ENCODE assay signal across 9 mouse cellular contexts in the genomic region with DNA sequence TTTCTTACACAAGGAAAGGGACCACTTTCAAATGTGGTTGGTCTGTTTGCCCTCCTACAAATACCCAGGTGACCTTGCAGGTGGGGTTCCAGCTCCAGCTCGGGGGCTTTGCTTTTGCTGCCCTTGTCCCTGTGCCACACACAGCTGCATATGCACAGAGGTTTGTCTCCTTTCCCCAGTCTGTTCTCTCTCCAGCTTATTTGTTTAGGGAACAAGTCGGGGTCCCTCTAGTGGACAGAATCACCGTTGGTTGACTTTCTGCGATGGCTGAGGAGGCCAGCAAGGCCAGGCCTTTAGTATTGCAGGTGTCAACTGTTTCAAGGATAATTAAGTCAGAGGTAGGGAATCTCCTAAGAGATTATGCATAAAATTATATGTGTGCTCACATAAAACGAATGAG. TPM values are rescaled to one million over a fixed set of nuclear protein-coding genes. Genes with fewer than 3 reads are reported as not detected.
DNase-seq lines count a peak whose midpoint lies in the region; ATAC-seq and TF ChIP-seq lines count a peak whose summit lies in the region.
"Had no signal": no experiment of that assay in that cellular context is flagged by ENCODE, and none has a peak within 500 bp of the region (broad histone marks: within the 10 kb centered on the region; RNA-seq: fewer than 3 reads in every experiment).

No protein-coding gene starts in this region.

- H3K36me3 ChIP-seq in forebrain, embryonic 14.5 days (ENCODE audit: control insufficient read depth, insufficient read depth, low read length): peaks cover 9% of the 10 kb centered on the region; the same call in 1 of the 2 replicates
- no peaks in the 10 kb centered on the region; the same call in 1 of the 2 replicates for H3K36me3 ChIP-seq in forebrain, embryonic 11.5 days (ENCODE audit: control insufficient read depth, insufficient read depth, low read length)
- H3K36me3 ChIP-seq in heart, embryonic 10.5 days: peaks cover 14% of the 10 kb centered on the region; the same call in 1 of the 2 replicates
- H3K36me3 ChIP-seq in spleen, adult 2 months (ENCODE audit: control insufficient read depth, insufficient read depth, low read length): no peaks in the 10 kb centered on the region

- no peak for TF ChIP-seq POLR2A in spleen, adult 2 months (IDR thresholded peaks at IDR 0.05; ENCODE audit: low read depth, low read length)

- no peak overlapping the region for H3K4me3 ChIP-seq in forebrain, embryonic 14.5 days (ENCODE audit: low read depth, low read length)
- no peak overlapping the region for H3K4me3 ChIP-seq in forebrain, embryonic 11.5 days (ENCODE audit: low read depth, low read length)
- H3K4me3 ChIP-seq in heart, embryonic 10.5 days: no peak overlapping the region
- no peak overlapping the region for H3K4me3 ChIP-seq in spleen, adult 2 months (ENCODE audit: extremely low read depth, insufficient read depth, insufficient read length)
- H3K4me3 ChIP-seq: heart, embryonic 13.5 days had no signal

- ATAC-seq in forebrain, embryonic 14.5 days: no peak
- ATAC-seq in forebrain, embryonic 11.5 days (replicated peaks; ENCODE audit: low FRiP score): no peak

- no peaks in the 10 kb centered on the region for H3K9me3 ChIP-seq in forebrain, embryonic 14.5 days (replicated peaks; ENCODE audit: control insufficient read depth, low read length)
- H3K9me3 ChIP-seq in forebrain, embryonic 11.5 days (ENCODE audit: control insufficient read depth, low read length): no peaks in the 10 kb centered on the region
- no peaks in the 10 kb centered on the region for H3K9me3 ChIP-seq in heart, embryonic 10.5 days
- H3K9me3 ChIP-seq: heart, embryonic 13.5 days had no signal

- no peaks in the 10 kb centered on the region for H3K27me3 ChIP-seq in forebrain, embryonic 14.5 days (replicated peaks; ENCODE audit: control insufficient read depth, insufficient read depth, low read length)
- no peaks in the 10 kb centered on the region for H3K27me3 ChIP-seq in forebrain, embryonic 11.5 days (ENCODE audit: control insufficient read depth, insufficient read depth, low read length)
- no peaks in the 10 kb centered on the region for H3K27me3 ChIP-seq in heart, embryonic 10.5 days (ENCODE audit: insufficient read depth, poor library complexity, severe bottlenecking)
- no peaks in the 10 kb centered on the region for H3K27me3 ChIP-seq in spleen, adult 2 months (ENCODE audit: control insufficient read depth, insufficient read depth, low read length)
- H3K27me3 ChIP-seq: heart, embryonic 13.5 days had no signal

- H3K4me2 ChIP-seq in forebrain, embryonic 14.5 days (ENCODE audit: low read length): no peak overlapping the region
- H3K4me2 ChIP-seq in forebrain, embryonic 11.5 days (ENCODE audit: low read depth, low read length, severe bottlenecking): no peak overlapping the region
- H3K4me2 ChIP-seq: heart, embryonic 13.5 days had no signal

- H3K9ac ChIP-seq in forebrain, embryonic 14.5 days (ENCODE audit: low read length): no peak overlapping the region
- H3K9ac ChIP-seq in forebrain, embryonic 11.5 days (ENCODE audit: low read length): no peak overlapping the region
- H3K9ac ChIP-seq: heart, embryonic 13.5 days had no signal

- H3K4me1 ChIP-seq in forebrain, embryonic 14.5 days (ENCODE audit: control insufficient read depth, insufficient read depth, low read length): no peaks in the 10 kb centered on the region
- no peaks in the 10 kb centered on the region for H3K4me1 ChIP-seq in forebrain, embryonic 11.5 days (replicated peaks; ENCODE audit: control insufficient read depth, insufficient read depth, low read length)
- peaks cover 16% of the 10 kb centered on the region for H3K4me1 ChIP-seq in heart, embryonic 10.5 days
- H3K4me1 ChIP-seq in spleen, adult 2 months (ENCODE audit: control insufficient read depth, insufficient read depth, insufficient read length): no peaks in the 10 kb centered on the region

- H3K27ac ChIP-seq in forebrain, embryonic 14.5 days (ENCODE audit: low read depth, low read length): no peak overlapping the region
- H3K27ac ChIP-seq in forebrain, embryonic 11.5 days (ENCODE audit: low read depth, low read length): no peak overlapping the region
- no peak overlapping the region for H3K27ac ChIP-seq in heart, embryonic 10.5 days
- H3K27ac ChIP-seq in spleen, adult 2 months (ENCODE audit: insufficient read depth, low read length): no peak overlapping the region
- H3K27ac ChIP-seq: heart, embryonic 13.5 days had no signal

- TF ChIP-seq CTCF in spleen, adult 2 months (IDR thresholded peaks at IDR 0.05; ENCODE audit: extremely low read depth, insufficient read depth, insufficient read length, insufficient replicate concordance): peak; percentile 36; the same call in 1 of the 2 replicates

- WGBS in forebrain, embryonic 14.5 days: 9% methylated on average over 5 of the region's 5 CpGs
- 10% methylated on average over 5 of the region's 5 CpGs for WGBS in forebrain, embryonic 11.5 days
- 8% methylated on average over 5 of the region's 5 CpGs for WGBS in heart, embryonic 10.5 days
- WGBS in spleen, adult 2 months: 24% methylated on average over 5 of the region's 5 CpGs

- DNase-seq in forebrain, embryonic 14.5 days (ENCODE audit: low spot score): peak; percentile 64
- no peak for DNase-seq in forebrain, embryonic 11.5 days (ENCODE audit: low spot score)
- peak; percentile 54 for DNase-seq in T-cell, adult 2 months (ENCODE audit: low spot score)
- DNase-seq in cerebellum, postnatal 10 days: peak; percentile 84 to 88
- DNase-seq in heart, embryonic 10.5 days (ENCODE audit: low spot score): peak; percentile 82
- DNase-seq in layer of hippocampus, adult 11-12 months (ENCODE audit: low spot score): peak; percentile 70
- peak; percentile 75 for DNase-seq in lung, postnatal 14 days
- DNase-seq in spleen, adult 2 months (ENCODE audit: low read depth in 1 of 2, low spot score in 2 of 2): peak in 1 of 2 experiments; percentile 26

RNA-seq across cellular contexts. Expression of a gene that starts 56.5 kb away (rescaled TPM):
- 11.8 and 18.2 TPM in 2 replicates for polyA plus RNA-seq in forebrain, embryonic 14.5 days (2014; fragmentation: Nextera tagmentation; extraction: Ambion mirVana)
- polyA plus RNA-seq in forebrain, embryonic 11.5 days (2014; fragmentation: Nextera tagmentation; extraction: Ambion mirVana): 9.3 and 11.2 TPM in 2 replicates
- polyA plus RNA-seq in heart, embryonic 10.5 days (2016; fragmentation: Nextera tagmentation; extraction: Ambion mirVana): 3.1 and 6.3 TPM in 2 replicates
- 0.89 and 1.5 TPM in 2 replicates for polyA plus RNA-seq in spleen, adult 2 months (2012; rRNA removed)
